Mouse (Mus musculus) urinary bladder, postnatal 4 days (tissue): ENCODE results near the gene Psg18.
"Not testable (repeated sequence)": the region's sequence is repeated elsewhere in the genome, so short reads cannot be mapped to it uniquely, and the experiment has no call there.

Experiments used
- DNase-seq, 2 experiments: peaks; one replicate each; pipeline ENCODE4 v3.0.0; 2021 to 2022; ENCODE audit warnings: low spot score in 2 of 2

Psg18 gene

DNA sequence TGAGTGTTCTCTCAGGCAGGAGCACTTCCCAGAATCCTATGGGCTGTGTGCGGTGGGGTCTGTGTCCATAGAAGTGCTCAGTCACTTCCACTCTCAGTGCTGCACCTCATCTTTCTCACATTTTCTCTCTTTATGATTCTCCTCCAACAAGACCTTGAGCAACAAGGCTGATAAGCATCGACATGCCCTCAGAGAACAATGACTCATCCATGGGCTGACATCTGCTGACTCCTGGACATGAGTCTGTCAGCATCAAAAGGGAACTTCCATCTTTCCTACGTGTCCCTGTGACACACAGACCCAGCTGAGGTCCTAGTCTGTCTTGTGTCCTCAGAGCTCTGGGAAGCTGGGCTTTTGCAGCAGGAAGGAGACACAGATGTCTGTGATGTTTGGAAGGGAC lies at the start of gene Psg18:
TSS of gene Psg18 (minus strand) at position 101 of the 400 bp plus-strand sequence.
- not testable (repeated sequence) for DNase-seq

DNA sequence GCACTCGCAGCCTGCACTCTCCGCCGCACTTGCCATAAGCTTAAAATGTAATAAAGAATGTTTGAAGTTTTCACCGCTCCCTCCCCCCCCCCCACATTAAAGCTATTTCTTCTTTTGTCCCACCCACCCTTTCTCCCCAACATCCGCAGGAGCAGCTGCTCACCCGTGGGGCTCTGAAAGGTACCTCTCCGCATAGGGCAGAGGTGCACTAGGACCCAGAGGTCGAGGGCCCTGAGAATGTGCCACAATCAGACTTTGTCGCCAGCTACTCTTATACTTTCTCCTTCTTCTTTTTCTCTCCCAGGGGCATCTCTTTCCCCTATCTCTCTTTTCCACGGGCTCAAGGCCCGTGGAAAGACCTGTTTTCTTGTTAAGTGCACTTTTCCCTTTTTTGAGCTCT lies 48.6 kb upstream of the Psg18 start:
- no peak for DNase-seq

DNA sequence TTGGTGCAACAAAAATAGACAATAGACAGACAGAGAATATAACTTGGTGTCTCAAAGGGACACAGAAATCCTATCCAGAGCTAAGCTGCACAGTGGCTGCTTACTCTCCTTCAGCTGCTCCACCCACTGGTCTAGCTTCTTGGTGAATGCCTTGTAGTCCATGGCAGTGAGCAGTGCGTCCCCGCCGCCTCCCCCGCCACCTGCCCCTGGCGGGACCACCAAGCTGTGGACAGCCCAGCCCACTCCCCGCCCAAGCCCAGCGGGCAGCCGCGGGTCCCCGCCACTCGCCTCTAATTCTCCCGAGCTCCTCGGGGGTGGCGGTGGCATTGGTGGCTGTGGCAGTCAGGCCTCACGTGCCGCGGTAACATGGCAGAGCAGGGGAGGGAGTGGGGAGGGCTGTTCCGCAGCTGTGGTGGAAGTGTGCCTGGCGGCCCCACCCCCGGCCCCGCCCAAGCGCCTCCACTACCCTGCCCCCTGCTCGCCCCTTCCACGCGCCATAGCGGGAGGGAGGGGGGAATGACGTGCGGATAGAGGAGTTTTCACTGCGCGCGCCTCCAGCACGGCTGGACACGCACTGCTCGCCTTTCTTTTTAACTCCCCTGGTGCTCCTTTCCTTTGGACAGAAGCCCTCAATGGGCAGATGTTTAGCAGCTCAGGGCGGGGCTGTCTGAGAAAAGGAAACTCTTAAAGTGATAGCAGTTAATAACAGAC lies 47.9 kb upstream of the Psg18 start:
- DNase-seq: no peak

DNA sequence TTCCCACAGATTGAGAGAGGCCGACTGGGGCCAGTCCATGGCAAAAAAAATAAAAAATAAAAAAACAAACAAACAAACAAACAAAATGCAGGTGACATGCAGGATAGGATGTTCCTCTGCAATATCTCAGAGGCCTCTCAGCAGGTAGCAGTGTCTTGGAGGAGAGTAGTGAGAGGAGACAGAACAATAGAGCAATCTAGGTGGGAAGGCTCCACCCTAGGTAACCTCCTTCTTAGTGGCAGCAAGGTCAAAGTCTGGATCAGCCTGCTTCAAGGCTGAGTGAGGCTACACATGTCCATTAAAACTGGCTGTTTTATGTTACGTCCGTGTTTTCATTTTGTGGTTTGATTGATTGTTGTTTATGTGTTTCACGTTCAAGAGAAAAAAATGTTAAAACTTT lies 36.7 kb upstream of the Psg18 start:
- not testable (repeated sequence) for DNase-seq

DNA sequence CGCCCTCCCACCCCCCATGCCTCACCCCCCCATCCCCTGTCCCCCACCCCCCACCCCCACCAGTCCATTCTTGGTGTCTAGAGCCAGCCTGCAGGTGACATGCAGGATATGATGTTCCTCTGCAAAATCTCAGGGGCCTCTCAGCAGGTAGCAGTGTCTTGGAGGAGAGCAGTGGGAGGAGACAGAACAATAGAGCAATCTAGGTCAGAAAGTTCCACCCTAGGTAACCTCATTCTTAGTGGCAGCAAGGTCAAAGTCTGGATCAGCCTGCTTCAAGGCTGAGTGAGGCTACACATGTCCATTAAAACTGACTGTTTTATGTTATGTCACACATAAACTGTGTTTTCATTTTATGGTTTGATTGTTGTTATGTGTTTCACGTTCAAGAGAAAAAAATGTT lies 23.5 kb upstream of the Psg18 start:
- no peak for DNase-seq

DNA sequence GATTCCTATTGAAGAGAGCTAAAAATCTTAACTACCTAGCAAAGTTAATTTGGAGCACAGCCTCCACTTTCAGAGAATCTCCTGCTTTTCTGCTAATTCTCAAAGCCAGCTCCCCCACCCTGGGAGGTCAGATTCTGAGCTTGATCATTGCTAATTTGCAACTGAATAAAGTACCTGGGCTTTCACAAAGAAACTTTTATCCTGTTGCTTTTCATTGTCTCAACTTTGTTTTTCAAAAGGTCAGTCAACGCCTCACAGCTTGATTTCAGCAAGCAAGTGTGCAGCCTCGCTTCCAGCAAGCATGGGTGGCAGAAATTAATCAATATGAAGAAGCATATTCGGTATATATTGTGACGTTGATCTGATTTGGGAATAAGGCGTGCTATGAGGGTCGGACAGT lies 19.4 kb downstream of the Psg18 start:
- DNase-seq: not testable (repeated sequence)
